Mouse (Mus musculus): Measurements from ENCODE around the gene Pigv. TPM values are rescaled to one million over a fixed set of nuclear protein-coding genes. Genes with fewer than 3 reads are reported as not detected.

The Pigv gene
- polyA plus RNA-seq, 1 experiment from 2014 or later, result 10.7 TPM

DNA sequence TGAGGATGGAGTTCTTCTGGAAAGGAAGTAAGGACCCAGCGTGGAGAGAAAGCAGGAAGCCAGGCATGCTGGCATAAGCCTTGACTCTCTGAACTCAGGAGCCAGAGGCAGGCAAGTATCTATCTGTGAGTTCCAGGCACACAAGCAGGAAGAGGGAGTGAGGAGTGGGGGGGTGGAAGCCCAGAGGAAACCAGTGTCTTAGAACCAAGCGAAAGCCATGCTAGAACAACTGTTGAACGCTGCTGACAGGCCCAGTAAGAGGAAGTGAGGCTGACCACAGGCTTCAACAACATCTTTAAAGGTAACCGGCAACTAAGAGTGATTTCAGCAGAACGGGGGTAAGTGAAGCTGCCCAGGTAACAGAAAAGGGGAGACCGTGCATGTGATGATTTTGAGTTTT is 6.2 kb downstream of the Pigv start:
- Histone ChIP-seq H3K36me3 (ENCODE audit: control insufficient read depth, insufficient read depth, low read length) (no peaks in the 10 kb centered on the region), H3K9me3 (ENCODE audit: control insufficient read depth, low read length) (no peaks in the 10 kb centered on the region), H3K4me1 (replicated peaks; ENCODE audit: control insufficient read depth, insufficient read depth, low read length) (no peaks in the 10 kb centered on the region; the same call in 1 of the 2 replicates), H3K9ac (ENCODE audit: low read depth, low read length) (no peak overlapping the region), H3K27ac (ENCODE audit: low read depth, low read length) (no peak overlapping the region), H3K4me2 (replicated peaks; ENCODE audit: low read depth, low read length) (no peak overlapping the region), H3K27me3 (ENCODE audit: control insufficient read depth, insufficient read depth, low read length) (no peaks in the 10 kb centered on the region), H3K4me3 (ENCODE audit: low read depth, low read length) (no peak overlapping the region)
- ATAC-seq (ENCODE audit: low FRiP score), result no peak
- WGBS, result 91% methylated on average over 6 of the region's 6 CpGs
- no peak for DNase-seq (ENCODE audit: low spot score)

GRCm38 (mm10) chr4:133665118-133665517 is 7.3 kb downstream of the Pigv start:
- 52% methylated on average over 11 of the region's 11 CpGs for WGBS
- H3K4me2 ChIP-seq (replicated peaks; ENCODE audit: low read depth, low read length), result no peak overlapping the region
- no peak for DNase-seq (ENCODE audit: low spot score)
- H3K36me3 ChIP-seq (ENCODE audit: control insufficient read depth, insufficient read depth, low read length), result no peaks in the 10 kb centered on the region
- H3K4me3 ChIP-seq (ENCODE audit: low read depth, low read length), result no peak overlapping the region
- no peaks in the 10 kb centered on the region for H3K27me3 ChIP-seq (ENCODE audit: control insufficient read depth, insufficient read depth, low read length)
- H3K4me1 ChIP-seq (replicated peaks; ENCODE audit: control insufficient read depth, insufficient read depth, low read length), result no peaks in the 10 kb centered on the region
- no peak overlapping the region for H3K27ac ChIP-seq (ENCODE audit: low read depth, low read length)
- ATAC-seq (ENCODE audit: low FRiP score), result no peak
- peak overlapping the region; percentile 23; the same call in 1 of the 2 replicates for H3K9ac ChIP-seq (ENCODE audit: low read depth, low read length)
- H3K9me3 ChIP-seq (ENCODE audit: control insufficient read depth, low read length), result no peaks in the 10 kb centered on the region

- DNase-seq (ENCODE audit: low spot score), result no peak
- Histone ChIP-seq H3K9ac (ENCODE audit: low read depth, low read length) (no peak overlapping the region), H3K27ac (ENCODE audit: low read depth, low read length) (no peak overlapping the region), H3K4me1 (replicated peaks; ENCODE audit: control insufficient read depth, insufficient read depth, low read length) (no peaks in the 10 kb centered on the region), H3K27me3 (ENCODE audit: control insufficient read depth, insufficient read depth, low read length) (no peaks in the 10 kb centered on the region), H3K4me2 (replicated peaks; ENCODE audit: low read depth, low read length) (no peak overlapping the region), H3K9me3 (ENCODE audit: control insufficient read depth, low read length) (no peaks in the 10 kb centered on the region), H3K4me3 (ENCODE audit: low read depth, low read length) (no peak overlapping the region), H3K36me3 (ENCODE audit: control insufficient read depth, insufficient read depth, low read length) (no peaks in the 10 kb centered on the region)
- ATAC-seq (ENCODE audit: low FRiP score), result no peak
- 90% methylated on average over 8 of the region's 8 CpGs for WGBS
Measured at GRCm38 (mm10) chr4:133662945-133663344, 9.5 kb downstream of the Pigv start.

DNA sequence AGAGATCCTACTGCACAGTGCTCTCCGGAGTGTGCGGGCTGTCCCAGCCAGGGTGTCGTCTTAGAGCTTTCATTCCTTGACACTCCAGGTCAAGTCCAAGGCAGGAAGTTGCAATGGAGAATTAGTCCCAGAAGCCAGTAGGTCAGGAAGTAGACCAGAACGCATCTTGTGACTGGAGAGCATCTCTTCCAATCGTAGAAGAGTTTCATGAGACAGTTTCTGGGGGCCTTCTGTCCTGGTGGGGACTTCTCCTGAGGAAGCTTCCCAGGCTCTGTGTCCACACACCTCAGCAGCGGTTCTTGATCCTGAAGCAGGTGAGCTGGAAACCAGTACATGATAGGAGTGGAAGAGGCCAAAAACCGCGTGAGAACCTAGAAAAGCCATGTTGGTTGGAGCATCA is 10.0 kb downstream of the Pigv start:
- no peaks in the 10 kb centered on the region for H3K9me3 ChIP-seq (ENCODE audit: control insufficient read depth, low read length)
- H3K9ac ChIP-seq (ENCODE audit: low read depth, low read length), result no peak overlapping the region
- no peak overlapping the region for H3K4me3 ChIP-seq (ENCODE audit: low read depth, low read length)
- H3K4me1 ChIP-seq (replicated peaks; ENCODE audit: control insufficient read depth, insufficient read depth, low read length), result no peaks in the 10 kb centered on the region
- ATAC-seq (ENCODE audit: low FRiP score), result no peak
- 95% methylated on average over 8 of the region's 8 CpGs for WGBS
- H3K27ac ChIP-seq (ENCODE audit: low read depth, low read length), result no peak overlapping the region
- no peak overlapping the region for H3K4me2 ChIP-seq (replicated peaks; ENCODE audit: low read depth, low read length)
- H3K27me3 ChIP-seq (ENCODE audit: control insufficient read depth, insufficient read depth, low read length), result no peaks in the 10 kb centered on the region
- no peaks in the 10 kb centered on the region for H3K36me3 ChIP-seq (ENCODE audit: control insufficient read depth, insufficient read depth, low read length)
- no peak for DNase-seq (ENCODE audit: low spot score)

DNA sequence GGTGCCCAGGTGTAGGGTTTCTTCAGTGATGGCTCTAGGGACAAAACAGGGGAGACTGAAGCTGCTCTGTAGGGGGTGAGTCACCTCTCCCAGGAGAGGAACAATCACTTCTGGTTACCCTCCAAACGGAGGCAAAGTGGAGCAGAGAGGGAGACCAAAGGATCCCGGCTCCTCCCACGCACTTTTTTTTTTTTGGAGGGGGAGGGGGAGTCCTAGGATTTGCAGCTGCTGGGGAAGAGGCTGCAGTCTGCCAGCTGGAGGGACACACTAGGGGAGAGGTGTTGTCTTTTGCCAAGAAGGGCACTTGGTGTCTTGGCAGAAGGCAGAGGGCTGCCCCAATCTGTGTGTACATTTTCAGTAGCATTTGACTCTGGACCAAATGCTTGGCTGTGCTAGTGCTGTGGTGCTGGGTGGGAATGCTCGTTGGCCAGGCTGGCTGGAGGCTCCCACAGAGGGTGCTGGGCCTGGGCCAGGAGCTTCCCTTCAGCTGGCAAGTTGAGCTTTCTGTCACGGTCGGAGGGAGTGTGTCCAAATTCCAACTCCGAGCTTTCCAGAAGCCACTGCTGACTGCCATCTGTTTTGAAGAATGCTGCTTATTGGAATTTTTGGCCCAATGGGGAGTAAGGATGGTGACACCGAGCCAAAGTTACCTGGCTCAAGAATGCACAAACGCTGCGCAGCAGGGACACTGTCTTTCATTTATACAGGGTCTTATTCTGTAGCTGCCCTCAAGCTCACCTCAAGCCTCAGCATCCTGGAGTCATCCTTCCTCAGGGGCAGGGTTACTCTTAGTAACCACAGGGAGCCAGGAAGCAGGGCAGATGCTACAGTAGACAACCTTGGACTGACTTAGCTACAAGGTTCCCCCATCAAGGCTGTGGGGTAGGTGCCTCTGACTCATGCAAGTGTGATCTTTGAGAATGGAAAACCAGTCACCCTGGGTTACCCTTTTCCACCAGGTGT is 12.0 kb downstream of the Pigv start:
- no peaks in the 10 kb centered on the region for H3K9me3 ChIP-seq (ENCODE audit: control insufficient read depth, low read length)
- no peak overlapping the region for H3K4me2 ChIP-seq (replicated peaks; ENCODE audit: low read depth, low read length)
- H3K4me1 ChIP-seq (replicated peaks; ENCODE audit: control insufficient read depth, insufficient read depth, low read length), result no peaks in the 10 kb centered on the region; the same call in 1 of the 2 replicates
- 0 out of 2 replicates have a peak overlapping the region, but pooled peaks have one; percentile 2 for H3K4me3 ChIP-seq (ENCODE audit: low read depth, low read length)
- peak overlapping the region; percentile 59; the same call in 1 of the 2 replicates for H3K27ac ChIP-seq (ENCODE audit: low read depth, low read length)
- H3K27me3 ChIP-seq (ENCODE audit: control insufficient read depth, insufficient read depth, low read length), result no peaks in the 10 kb centered on the region
- WGBS, result 20% methylated on average over 10 of the region's 10 CpGs
- DNase-seq (ENCODE audit: low spot score) (no peak), ATAC-seq (ENCODE audit: low FRiP score) (no peak)
- H3K9ac ChIP-seq (ENCODE audit: low read depth, low read length), result no peak overlapping the region
- H3K36me3 ChIP-seq (ENCODE audit: control insufficient read depth, insufficient read depth, low read length), result no peaks in the 10 kb centered on the region

DNA sequence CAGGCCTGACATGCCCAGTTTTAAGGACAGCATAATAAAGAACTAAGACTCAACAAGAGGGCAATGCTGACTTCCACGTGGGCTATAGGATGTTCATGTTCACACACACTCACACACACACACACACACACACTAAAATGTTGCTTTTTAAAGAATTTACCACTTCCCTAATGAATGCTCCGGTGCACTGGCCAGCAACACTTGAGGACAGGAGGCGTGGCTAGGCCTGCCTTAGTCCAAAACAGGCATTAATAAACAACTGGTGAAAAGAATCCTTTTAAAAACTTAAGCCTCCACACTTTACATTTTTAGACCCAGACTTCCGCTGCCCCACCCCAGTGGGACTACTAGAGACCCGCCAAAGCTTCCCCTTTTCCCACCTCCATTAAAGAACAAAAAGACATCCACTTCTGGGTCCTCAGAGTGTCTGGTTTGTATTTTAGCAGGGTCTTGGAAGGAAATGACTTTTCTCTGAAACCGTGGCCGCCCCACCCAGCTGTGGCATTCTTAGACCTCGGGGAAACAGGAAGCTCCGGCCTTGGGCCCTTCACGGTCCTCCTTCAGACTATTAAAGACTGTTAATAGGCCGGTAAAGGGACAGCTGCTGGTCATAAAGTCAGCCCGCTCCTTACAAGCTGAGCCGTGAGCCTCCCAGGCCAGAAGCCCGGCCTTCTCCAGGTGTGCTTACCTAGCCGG is 12.8 kb downstream of the Pigv start:
- H3K36me3 ChIP-seq (ENCODE audit: control insufficient read depth, insufficient read depth, low read length), result no peaks in the 10 kb centered on the region
- WGBS, result 18% methylated on average over 15 of the region's 15 CpGs
- H3K4me2 ChIP-seq (replicated peaks; ENCODE audit: low read depth, low read length), result no peak overlapping the region
- H3K27me3 ChIP-seq (ENCODE audit: control insufficient read depth, insufficient read depth, low read length), result no peaks in the 10 kb centered on the region
- 0 out of 2 replicates have a peak overlapping the region, but pooled peaks have one; percentile 59 for H3K27ac ChIP-seq (ENCODE audit: low read depth, low read length)
- no peak overlapping the region for H3K4me3 ChIP-seq (ENCODE audit: low read depth, low read length)
- no peaks in the 10 kb centered on the region for H3K9me3 ChIP-seq (ENCODE audit: control insufficient read depth, low read length)
- DNase-seq (ENCODE audit: low spot score) (no peak), ATAC-seq (ENCODE audit: low FRiP score) (no peak)
- H3K4me1 ChIP-seq (replicated peaks; ENCODE audit: control insufficient read depth, insufficient read depth, low read length), result no peaks in the 10 kb centered on the region; the same call in 1 of the 2 replicates
- no peak overlapping the region for H3K9ac ChIP-seq (ENCODE audit: low read depth, low read length)

DNA sequence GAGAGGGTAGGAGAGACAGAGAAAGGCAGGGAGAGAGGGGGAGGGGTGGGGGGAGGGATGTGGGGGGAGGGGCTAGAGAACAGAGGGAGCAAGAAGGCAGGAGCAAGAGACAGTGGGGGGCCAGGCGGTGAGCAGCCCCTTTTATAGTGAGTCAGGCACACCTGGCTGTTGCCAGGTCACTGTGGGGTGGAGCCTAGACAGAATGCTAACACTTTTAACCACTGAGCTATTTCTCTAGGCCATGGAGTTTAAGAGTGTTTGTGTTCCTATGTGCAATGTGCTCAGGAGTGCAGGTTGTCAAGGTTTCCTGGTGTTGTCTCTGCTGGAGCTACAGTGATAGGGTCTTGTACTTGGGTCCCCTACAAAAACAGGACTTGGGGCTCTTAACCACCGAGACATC is 13.7 kb downstream of the Pigv start:
- no peak overlapping the region for H3K4me2 ChIP-seq (replicated peaks; ENCODE audit: low read depth, low read length)
- no peaks in the 10 kb centered on the region for H3K27me3 ChIP-seq (ENCODE audit: control insufficient read depth, insufficient read depth, low read length)
- no peaks in the 10 kb centered on the region for H3K9me3 ChIP-seq (ENCODE audit: control insufficient read depth, low read length)
- no peaks in the 10 kb centered on the region; the same call in 1 of the 2 replicates for H3K4me1 ChIP-seq (replicated peaks; ENCODE audit: control insufficient read depth, insufficient read depth, low read length)
- no peak overlapping the region for H3K4me3 ChIP-seq (ENCODE audit: low read depth, low read length)
- ATAC-seq (ENCODE audit: low FRiP score) (no peak), DNase-seq (ENCODE audit: low spot score) (no peak)
- H3K36me3 ChIP-seq (ENCODE audit: control insufficient read depth, insufficient read depth, low read length), result no peaks in the 10 kb centered on the region
- WGBS, result 30% methylated on average over 2 of the region's 2 CpGs
- H3K27ac ChIP-seq (ENCODE audit: low read depth, low read length), result no peak overlapping the region
- no peak overlapping the region for H3K9ac ChIP-seq (ENCODE audit: low read depth, low read length)

GRCm38 (mm10) chr4:133657829-133658458 is 14.5 kb downstream of the Pigv start:
- DNase-seq (ENCODE audit: low spot score), result no peak

More at GRCm38 (mm10) chr4:133657829-133658458, 14.5 kb downstream of the Pigv start:
- 53% methylated on average over 5 of the region's 5 CpGs for WGBS
- no peaks in the 10 kb centered on the region for H3K27me3 ChIP-seq (ENCODE audit: control insufficient read depth, insufficient read depth, low read length)
- ATAC-seq (ENCODE audit: low FRiP score), result no peak
- no peak overlapping the region for H3K4me2 ChIP-seq (replicated peaks; ENCODE audit: low read depth, low read length)
- H3K9ac ChIP-seq (ENCODE audit: low read depth, low read length), result no peak overlapping the region
- no peak overlapping the region for H3K4me3 ChIP-seq (ENCODE audit: low read depth, low read length)
- no peaks in the 10 kb centered on the region for H3K9me3 ChIP-seq (ENCODE audit: control insufficient read depth, low read length)
- no peaks in the 10 kb centered on the region; the same call in 1 of the 2 replicates for H3K4me1 ChIP-seq (replicated peaks; ENCODE audit: control insufficient read depth, insufficient read depth, low read length)
- H3K36me3 ChIP-seq (ENCODE audit: control insufficient read depth, insufficient read depth, low read length), result no peaks in the 10 kb centered on the region
- no peak overlapping the region for H3K27ac ChIP-seq (ENCODE audit: low read depth, low read length)

Measured in hindbrain, embryonic 11.5 days (tissue).